Mouse (Mus musculus) midbrain, postnatal 0 days (tissue): ENCODE measurements at regions not wholly inside any gene's neighbourhood (a gene's known extent, or its start where the extent isn't known, plus 50 kb on each side); places are given as distances from the start of the nearest gene placed in this dataset.

ENCODE experiments used
- ATAC-seq: fragments of 200-750 bp; cut with Nextera tagmentation; 2 replicates; pipeline ENCODE4 v1.8.0; 2017; ENCODE audit warnings: moderate number of reproducible peaks, mild to moderate bottlenecking, moderate TSS enrichment, moderate library complexity; ENCODE audit not compliant: low FRiP score
- DNase-seq: peaks from one replicate; pipeline ENCODE4 v3.0.0-alpha.2; 2015; ENCODE audit warnings: low spot score
- H3K27ac ChIP-seq: fragments of 300-500 bp; sonication (generic); 2 replicates; pipeline ENCODE4 v1.5.1; 2014; ENCODE audit warnings: low read depth, mild to moderate bottlenecking, low read length, mixed read lengths
- H3K27me3 ChIP-seq: fragments of 300-500 bp; sonication (generic); 2 replicates; pipeline ENCODE4 v1.6.1; 2014; ENCODE audit warnings: low read length, control low read depth, mixed read lengths; ENCODE audit not compliant: insufficient read depth
- H3K36me3 ChIP-seq: fragments of 300-500 bp; sonication (generic); 2 replicates; pipeline ENCODE4 v1.6.1; 2014; ENCODE audit warnings: low read length, control low read depth, mixed read lengths; ENCODE audit not compliant: insufficient read depth
- H3K4me1 ChIP-seq: fragments of 300-500 bp; sonication (generic); 2 replicates; pipeline ENCODE4 v1.6.1; 2014; ENCODE audit warnings: mild to moderate bottlenecking, control low read depth, antibody characterized with exemption, low read length, mixed read lengths; ENCODE audit not compliant: insufficient read depth
- H3K4me2 ChIP-seq: fragments of 300-500 bp; sonication (generic); 2 replicates; pipeline ENCODE4 v1.6.1; 2014; ENCODE audit warnings: low read depth, mild to moderate bottlenecking, low read length, mixed read lengths; ENCODE audit not compliant: poor library complexity, severe bottlenecking
- H3K4me3 ChIP-seq: fragments of 300-500 bp; sonication (generic); 2 replicates; pipeline ENCODE4 v1.5.1; 2014; ENCODE audit warnings: low read depth, mild to moderate bottlenecking, low read length, moderate library complexity
- H3K9ac ChIP-seq: fragments of 300-500 bp; sonication (generic); replicated peaks from 2 replicates; pipeline ENCODE4 v1.6.1; 2014; ENCODE audit warnings: mild to moderate bottlenecking, low read length, moderate library complexity, mixed read lengths; ENCODE audit not compliant: poor library complexity, severe bottlenecking
- H3K9me3 ChIP-seq: fragments of 300-500 bp; sonication (generic); 2 replicates; pipeline ENCODE4 v1.6.1; 2016; ENCODE audit warnings: low read length, control low read depth
- CTCF ChIP-seq: IDR thresholded peaks from 2 replicates; pipeline ENCODE4 v1.5.1; 2016; ENCODE audit warnings: antibody characterized with exemption, mild to moderate bottlenecking
- WGBS: fragments of 180-500 bp; shearing (Covaris S2); extraction: QIAGEN DNeasy Blood & Tissue Kit; methylation state at CpG from one replicate; pipeline ENCODE4 v1.1.7; 2014; 5-methylcytosine and 5-hydroxymethylcytosine counted together

DNA sequence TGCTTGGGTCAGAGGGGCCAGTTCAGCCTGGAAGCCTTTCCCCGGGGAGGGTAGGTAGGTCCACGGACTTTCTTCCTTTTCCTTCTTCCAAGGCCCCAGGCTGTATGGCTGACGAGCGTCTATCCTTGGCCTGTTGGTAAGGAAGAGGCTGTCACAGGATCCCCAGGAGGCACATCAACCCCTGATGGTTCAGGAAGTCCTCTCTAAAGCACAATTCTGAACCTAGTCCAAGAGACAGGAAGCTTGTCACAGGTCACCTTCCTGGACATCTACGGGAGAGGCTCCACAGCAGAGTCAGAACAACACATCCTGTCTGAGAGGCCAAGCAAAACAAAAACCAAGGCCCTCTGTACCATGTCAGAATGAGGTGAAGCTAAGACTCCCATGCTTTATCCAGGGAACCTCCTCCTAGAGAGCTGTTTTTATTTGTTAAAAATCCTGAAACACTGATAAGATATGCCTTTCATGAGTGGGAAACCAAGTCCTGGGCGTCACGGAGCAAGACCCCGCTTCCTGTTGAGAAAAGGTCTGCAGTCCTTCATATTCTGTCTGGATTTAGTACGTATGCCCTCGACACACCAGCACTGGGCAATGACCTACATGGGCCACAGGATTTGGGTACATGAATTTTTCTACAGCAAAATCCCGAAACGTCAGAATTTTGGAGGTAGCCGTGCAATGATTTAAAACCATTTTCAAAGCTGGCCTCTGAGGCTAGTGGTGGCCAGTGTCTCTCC, 52.0 kb upstream of the Snrk start:
- Histone ChIP-seq H3K27ac (no peak overlapping the region), H3K9me3 (no peaks in the 10 kb centered on the region), H3K4me1 (no peaks in the 10 kb centered on the region), H3K27me3 (no peaks in the 10 kb centered on the region), H3K4me2 (no peak overlapping the region), H3K4me3 (no peak overlapping the region), H3K9ac (no peak overlapping the region), H3K36me3 (no peaks in the 10 kb centered on the region)
- TF ChIP-seq CTCF, result no peak
- DNase-seq (no peak), ATAC-seq (no peak)
- 87% methylated on average over 13 of the region's 13 CpGs for WGBS

DNA sequence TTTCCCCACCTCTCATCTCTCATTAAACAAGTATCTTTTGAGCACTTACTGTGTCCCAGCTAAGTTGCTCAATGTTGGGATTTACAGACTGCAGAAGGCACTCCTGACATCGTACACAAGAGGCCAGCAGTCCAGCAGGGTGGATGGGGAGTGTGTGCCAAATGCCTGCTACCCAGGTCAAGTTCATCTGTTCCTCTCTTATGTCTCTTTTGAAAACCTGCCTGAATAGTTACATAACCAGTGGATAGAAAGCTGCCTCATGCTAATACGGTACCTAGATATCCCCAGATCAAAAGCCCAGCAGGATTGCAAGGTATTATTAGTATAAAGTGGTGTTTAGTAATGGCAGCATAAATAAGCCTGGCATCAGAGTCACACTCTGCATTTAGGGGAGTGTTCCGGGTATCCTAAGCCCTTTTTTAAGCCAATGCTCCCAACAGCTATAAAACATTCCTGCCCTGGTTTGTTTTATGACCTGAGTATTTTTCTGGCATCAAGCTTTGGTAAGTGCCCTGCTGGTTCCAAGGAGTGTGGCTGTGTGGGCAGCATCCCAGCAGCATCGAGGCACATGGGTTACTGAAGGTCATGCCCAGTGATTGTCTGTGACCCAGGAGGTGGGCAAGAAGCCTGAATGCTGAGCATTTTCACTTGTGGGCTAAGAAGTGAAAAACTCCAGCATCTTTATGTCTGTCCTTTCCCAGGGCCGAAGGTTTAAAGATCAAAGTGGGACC, 59.1 kb upstream of the Pomgnt2 start:
- Histone ChIP-seq H3K4me1 (peaks cover 3% of the 10 kb centered on the region; the same call in 1 of the 2 replicates), H3K27ac (no peak overlapping the region), H3K27me3 (no peaks in the 10 kb centered on the region), H3K4me3 (no peak overlapping the region), H3K4me2 (no peak overlapping the region), H3K9ac (no peak overlapping the region), H3K36me3 (no peaks in the 10 kb centered on the region), H3K9me3 (no peaks in the 10 kb centered on the region)
- 65% methylated on average over 5 of the region's 5 CpGs for WGBS
- no peak for TF ChIP-seq CTCF
- ATAC-seq (no peak), DNase-seq (no peak)

DNA sequence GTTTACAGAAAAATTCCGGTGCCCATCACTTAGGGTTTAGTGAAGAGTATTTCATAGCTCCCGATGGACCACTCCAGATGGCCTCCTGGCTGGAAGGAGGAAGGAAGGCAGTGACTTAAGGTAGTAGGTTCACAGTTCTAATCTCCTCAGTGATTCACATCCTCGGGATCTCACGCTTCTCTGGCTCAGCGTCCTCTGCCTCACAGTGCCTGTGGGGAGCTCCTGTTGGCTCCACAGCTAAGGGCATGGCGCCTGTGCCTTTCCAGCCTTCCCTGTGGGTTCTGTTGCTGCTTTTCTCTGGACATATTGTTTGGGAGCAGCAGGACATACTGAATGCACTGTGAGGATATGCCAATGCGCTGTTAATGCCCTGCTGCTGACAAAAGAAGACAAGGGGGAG, 54.8 kb upstream of the Pomgnt2 start:
- ATAC-seq (no peak), DNase-seq (no peak)
- Histone ChIP-seq H3K4me2 (no peak overlapping the region), H3K36me3 (no peaks in the 10 kb centered on the region), H3K4me3 (no peak overlapping the region), H3K9me3 (no peaks in the 10 kb centered on the region), H3K9ac (no peak overlapping the region), H3K4me1 (peaks cover 8% of the 10 kb centered on the region; the same call in 1 of the 2 replicates), H3K27me3 (no peaks in the 10 kb centered on the region), H3K27ac (no peak overlapping the region)
- 35% methylated on average over 7 of the region's 7 CpGs for WGBS
- no peak for TF ChIP-seq CTCF

- H3K4me3 ChIP-seq, result no peak overlapping the region
- no peak overlapping the region for H3K4me2 ChIP-seq
- H3K27ac ChIP-seq, result no peak overlapping the region
- no peak overlapping the region for H3K9ac ChIP-seq
- 70% methylated on average over 6 of the region's 6 CpGs for WGBS
- H3K36me3 ChIP-seq, result no peaks in the 10 kb centered on the region
- ATAC-seq, result no peak
- H3K9me3 ChIP-seq, result no peaks in the 10 kb centered on the region
- TF ChIP-seq CTCF, result no peak
- H3K27me3 ChIP-seq, result no peaks in the 10 kb centered on the region
- DNase-seq, result no peak
- peaks cover 8% of the 10 kb centered on the region; the same call in 1 of the 2 replicates for H3K4me1 ChIP-seq
Measured at GRCm38 (mm10) chr9:122051096-122051495, 54.2 kb upstream of the Pomgnt2 start.

DNA sequence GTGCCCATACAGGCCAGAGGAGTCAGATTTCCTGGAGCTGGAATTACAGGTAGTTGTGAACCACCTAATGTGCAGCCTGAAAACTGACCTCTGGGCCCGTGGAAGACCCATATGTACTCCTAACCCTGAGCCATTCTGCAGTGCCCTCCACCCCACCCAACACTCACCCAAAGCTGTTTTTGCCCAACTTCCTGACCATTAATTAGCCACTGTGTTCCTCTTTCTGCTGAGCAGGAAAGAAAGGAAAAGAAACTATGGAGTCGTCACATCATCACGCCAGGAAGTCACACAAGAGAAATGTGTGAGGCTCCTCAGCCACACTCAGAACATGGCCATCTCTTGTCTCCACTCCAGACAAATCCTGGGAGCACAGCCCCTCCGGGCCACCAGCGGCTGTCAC, 52.1 kb upstream of the Pomgnt2 start:
- Histone ChIP-seq H3K4me1 (peaks cover 8% of the 10 kb centered on the region; the same call in 1 of the 2 replicates), H3K27ac (no peak overlapping the region), H3K4me2 (no peak overlapping the region), H3K36me3 (no peaks in the 10 kb centered on the region), H3K27me3 (no peaks in the 10 kb centered on the region), H3K4me3 (no peak overlapping the region), H3K9ac (no peak overlapping the region), H3K9me3 (no peaks in the 10 kb centered on the region)
- 84% methylated on average over 5 of the region's 5 CpGs for WGBS
- ATAC-seq, result no peak
- TF ChIP-seq CTCF, result no peak
- no peak for DNase-seq

DNA sequence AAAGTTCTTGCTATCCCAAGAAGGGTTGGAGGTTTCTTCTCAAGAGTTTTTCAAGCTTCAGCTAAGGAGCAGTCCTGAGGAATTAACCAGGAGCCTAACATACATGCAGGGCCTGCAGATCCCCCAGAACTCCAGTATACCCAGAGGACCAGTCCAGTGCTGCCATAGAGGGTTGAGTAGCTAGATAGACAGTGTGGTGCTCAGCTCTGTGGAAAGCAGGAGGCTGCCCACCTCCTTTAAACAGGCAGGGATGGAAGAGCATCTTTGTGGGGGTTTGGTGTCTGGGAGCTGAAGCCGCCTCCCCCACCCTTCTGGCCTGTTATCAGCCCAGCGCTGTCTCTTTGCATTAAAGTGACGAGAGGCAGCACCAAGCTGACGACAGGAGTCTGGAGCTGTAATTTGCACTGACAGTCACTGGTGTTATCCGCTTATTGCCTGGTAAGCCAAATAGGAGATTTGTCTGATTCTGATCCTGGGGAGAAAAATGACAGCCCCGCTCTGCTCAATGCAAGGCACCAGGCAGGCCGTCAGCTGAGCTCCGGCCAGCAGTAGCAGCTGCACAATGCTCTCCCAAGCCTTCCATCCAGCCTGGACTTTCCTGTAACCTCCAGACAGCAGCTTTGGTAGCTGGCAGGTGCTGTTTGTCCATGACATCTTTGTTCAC, 51.2 kb upstream of the Pomgnt2 start:
- DNase-seq (peak; percentile 75), ATAC-seq (peak; percentile 38; the same call in 1 of the 2 replicates)
- peaks cover 8% of the 10 kb centered on the region; the same call in 1 of the 2 replicates for H3K4me1 ChIP-seq
- H3K4me3 ChIP-seq, result no peak overlapping the region
- WGBS, result 34% methylated on average over 8 of the region's 8 CpGs
- no peak overlapping the region for H3K9ac ChIP-seq
- H3K27ac ChIP-seq, result peak overlapping the region; percentile 40
- no peaks in the 10 kb centered on the region for H3K9me3 ChIP-seq
- no peak overlapping the region for H3K4me2 ChIP-seq
- TF ChIP-seq CTCF, result no peak
- no peaks in the 10 kb centered on the region for H3K27me3 ChIP-seq
- no peaks in the 10 kb centered on the region for H3K36me3 ChIP-seq
